Mouse (Mus musculus): ENCODE data around the gene Klhl29.

Gene Klhl29

GRCm38 (mm10) chr12:5250042-5250441 is 125.4 kb downstream of the Klhl29 start:
- DNase-seq: no peak

- no peak for DNase-seq
Observed at GRCm38 (mm10) chr12:5249068-5249467, 126.4 kb downstream of the Klhl29 start.

- DNase-seq: no peak
Observed at GRCm38 (mm10) chr12:5247505-5247904, 128.0 kb downstream of the Klhl29 start.

DNA sequence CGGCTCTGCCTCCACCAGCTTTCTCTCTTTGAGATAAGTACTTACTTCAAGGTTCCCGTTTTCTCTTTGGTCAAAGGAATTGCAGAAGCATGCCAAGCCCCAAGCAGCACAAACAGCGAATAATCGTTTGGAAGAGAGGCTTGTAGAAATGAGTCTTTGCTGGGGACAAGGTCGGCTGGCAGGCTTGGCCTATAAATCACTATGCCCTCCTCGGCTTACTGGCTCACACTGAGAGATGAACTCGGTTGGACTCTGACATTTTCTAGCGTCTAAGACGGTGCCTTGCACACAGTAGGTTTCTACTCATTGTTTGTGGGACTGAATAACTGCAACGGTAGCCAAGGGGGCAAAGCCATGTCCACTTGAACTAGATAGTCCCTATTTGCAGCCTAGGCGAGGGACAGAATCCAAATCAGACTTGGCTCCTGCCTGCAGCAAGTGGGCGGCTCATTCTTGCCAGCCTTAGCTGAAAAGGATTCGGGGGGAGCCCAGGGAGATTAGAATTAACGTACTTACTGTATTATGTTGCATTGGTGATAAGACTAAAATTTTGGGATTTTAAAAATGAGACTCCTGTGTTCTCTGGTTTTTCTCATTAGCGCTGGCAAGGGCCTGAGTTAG is 128.7 kb downstream of the Klhl29 start:
- DNase-seq: no peak

GRCm38 (mm10) chr12:5246193-5246621 is 129.3 kb downstream of the Klhl29 start:
- DNase-seq: no peak

GRCm38 (mm10) chr12:5245207-5245597 is 130.3 kb downstream of the Klhl29 start:
- no peak for DNase-seq

- no peak for DNase-seq
Observed at GRCm38 (mm10) chr12:5244431-5245206, 130.9 kb downstream of the Klhl29 start.

DNA sequence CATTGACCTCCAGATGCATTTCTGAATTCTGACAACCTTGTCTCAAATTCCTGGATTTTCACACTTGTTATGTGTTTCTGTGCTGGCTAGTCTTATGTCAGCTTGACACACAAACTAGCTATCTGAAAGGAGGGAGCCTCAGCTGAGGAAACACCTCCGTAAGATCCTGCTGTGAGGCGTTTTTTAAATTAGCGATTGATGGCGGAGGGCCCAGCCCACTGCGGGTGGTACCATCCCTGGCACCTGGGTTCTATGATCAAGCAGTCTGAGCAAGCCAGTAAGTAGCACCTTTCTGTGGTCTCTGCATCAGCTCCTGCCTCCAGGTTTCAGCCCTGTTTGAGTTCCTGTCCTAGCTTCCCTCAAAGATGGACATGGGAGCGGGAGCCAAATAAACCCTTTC is 131.6 kb downstream of the Klhl29 start:
- no peak for DNase-seq

GRCm38 (mm10) chr12:5243449-5243848 is 132.0 kb downstream of the Klhl29 start:
- no peak for DNase-seq

GRCm38 (mm10) chr12:5242551-5243330 is 132.7 kb downstream of the Klhl29 start:
- DNase-seq: no peak

DNA sequence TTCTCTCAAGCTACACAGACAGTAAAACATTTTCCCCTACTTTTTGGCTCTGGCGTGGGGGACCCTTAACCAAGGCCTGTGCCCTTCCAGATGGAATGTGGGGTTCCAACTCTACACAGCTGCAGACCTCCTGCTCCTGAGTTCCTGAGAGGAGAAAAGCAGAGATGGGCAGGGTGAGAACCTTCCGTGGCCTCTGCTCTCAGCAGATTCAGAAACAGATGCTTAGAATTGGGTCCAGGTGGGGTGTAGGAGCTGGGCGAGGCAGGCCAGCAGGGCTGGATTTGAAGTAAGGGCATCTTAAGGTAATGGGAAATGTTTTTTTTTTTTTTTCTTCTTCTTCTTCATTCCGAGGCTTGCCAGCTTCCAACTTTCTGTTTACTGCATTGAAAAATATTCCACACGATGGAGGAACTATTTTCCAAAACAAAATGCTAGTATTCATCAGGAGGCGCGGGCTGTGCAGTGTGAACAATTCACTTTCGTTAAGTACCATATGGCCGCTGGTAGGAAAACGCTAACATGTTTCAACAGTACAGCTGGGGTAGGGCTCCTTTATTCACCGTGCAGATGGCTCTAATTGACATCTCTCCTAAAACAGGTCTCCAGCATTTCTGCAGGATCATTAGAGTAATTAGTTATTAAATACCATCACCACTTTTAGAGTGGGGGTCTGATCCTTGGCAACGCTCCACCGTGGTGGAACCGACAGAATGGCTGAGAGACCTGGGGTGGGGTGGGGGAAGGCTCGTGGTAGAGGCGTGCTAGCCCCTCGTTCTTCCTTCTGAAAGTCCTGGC is 135.8 kb downstream of the Klhl29 start:
- DNase-seq: no peak

DNA sequence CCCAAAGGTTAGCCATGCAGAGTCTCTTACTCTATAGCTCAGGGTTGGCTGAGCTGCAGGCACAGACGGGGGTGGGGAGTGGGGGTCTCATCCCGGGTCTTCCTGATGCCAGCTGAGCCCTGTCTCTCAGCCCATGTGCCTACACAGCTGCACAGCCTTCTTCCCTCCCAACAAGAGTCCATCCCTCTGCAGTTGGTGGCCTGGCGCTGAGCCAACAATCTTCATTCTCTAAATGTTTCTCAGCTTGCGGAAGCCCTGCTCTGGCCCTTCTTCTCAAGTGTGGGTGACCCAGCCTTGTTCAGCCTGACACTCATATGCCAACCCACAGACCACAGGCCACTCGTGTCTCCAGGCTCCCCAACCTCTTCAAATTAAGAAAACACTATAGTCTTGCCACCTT is 138.4 kb downstream of the Klhl29 start:
- DNase-seq: no peak

- DNase-seq: no peak
Observed at GRCm38 (mm10) chr12:5235596-5235995, 139.9 kb downstream of the Klhl29 start.

DNA sequence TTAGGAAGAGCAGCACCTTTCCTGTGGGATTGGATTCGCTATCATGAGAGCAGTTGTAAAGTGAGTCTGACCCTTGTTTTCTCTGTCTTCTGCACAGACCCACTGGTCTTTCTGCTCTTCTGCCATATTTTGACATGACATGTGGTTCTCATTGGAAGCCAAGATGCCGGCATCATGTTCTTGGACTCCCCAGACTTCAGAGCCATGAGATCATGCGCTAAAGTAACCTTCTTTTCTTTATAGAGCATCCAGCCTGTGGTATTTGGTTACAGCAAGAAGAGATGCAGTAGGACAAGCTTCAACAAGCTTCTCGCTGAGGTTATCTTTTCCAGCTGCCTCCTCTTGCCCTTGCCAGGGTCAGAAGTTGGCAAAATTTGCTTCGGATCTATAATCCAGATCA is 145.0 kb downstream of the Klhl29 start:
- DNase-seq: no peak

- DNase-seq: no peak
Observed at GRCm38 (mm10) chr12:5226676-5227654, 148.5 kb downstream of the Klhl29 start.

GRCm38 (mm10) chr12:5223595-5223994 is 151.9 kb downstream of the Klhl29 start:
- no peak for DNase-seq

GRCm38 (mm10) chr12:5222439-5223202 is 152.9 kb downstream of the Klhl29 start:
- no peak for DNase-seq

DNA sequence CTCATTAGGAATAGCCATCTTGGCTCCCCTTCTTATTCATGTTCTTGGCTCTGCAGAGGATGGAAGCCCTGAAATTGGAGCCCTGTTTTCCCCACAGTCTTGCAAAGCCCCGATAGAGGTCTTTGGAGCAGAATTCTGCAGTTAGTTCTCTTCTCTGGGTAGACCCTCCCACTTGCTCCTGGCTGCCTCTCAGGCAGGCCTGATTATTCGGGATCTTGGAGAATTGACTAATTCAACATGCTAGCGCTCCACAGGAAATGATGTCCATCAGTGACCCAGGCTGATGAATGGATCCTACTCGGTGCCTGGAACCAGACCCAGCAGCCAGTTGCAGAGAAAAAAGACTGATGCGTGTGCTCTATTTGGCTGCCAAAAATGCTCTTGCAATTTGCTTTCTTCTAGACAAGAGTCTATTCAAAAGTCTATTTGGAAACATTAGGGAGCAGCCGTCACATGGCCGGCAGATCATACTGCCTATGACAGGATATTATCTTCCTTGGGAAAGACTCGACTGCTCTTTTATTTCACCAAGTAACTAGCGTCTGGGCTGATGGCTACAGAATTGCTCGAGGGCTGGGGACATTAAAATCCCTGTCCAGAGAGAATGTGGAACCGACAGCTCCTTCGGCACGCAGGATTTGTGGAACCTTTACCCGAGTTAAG is 155.4 kb downstream of the Klhl29 start:
- no peak for DNase-seq

- DNase-seq: no peak
Observed at GRCm38 (mm10) chr12:5215836-5216747, 159.4 kb downstream of the Klhl29 start.

Data from thymus, adult 18-20 months (tissue).